Mouse (Mus musculus) lung, embryonic 16.5 days (tissue): Measurements from ENCODE around the gene Lrrc73. TPM values are rescaled to one million over a fixed set of nuclear protein-coding genes. Genes with fewer than 3 reads are reported as not detected.

ENCODE experiments used
- ATAC-seq: fragments of 200-750 bp; cut with Nextera tagmentation; 2 replicates; pipeline ENCODE4 v1.8.0; 2017; ENCODE audit warnings: low read depth, mild to moderate bottlenecking, moderate library complexity
- H3K27ac ChIP-seq: fragments of 300-500 bp; sonication (generic); 2 replicates; pipeline ENCODE4 v1.5.1; 2014; ENCODE audit warnings: mild to moderate bottlenecking, control low read depth, low read length
- H3K27me3 ChIP-seq: fragments of 300-500 bp; sonication (generic); 2 replicates; pipeline ENCODE4 v1.6.1; 2014; ENCODE audit warnings: low read depth, low read length, mixed read lengths; ENCODE audit not compliant: control insufficient read depth, insufficient read depth
- H3K36me3 ChIP-seq: fragments of 300-500 bp; sonication (generic); 2 replicates; pipeline ENCODE4 v1.6.1; 2014; ENCODE audit warnings: low read length; ENCODE audit not compliant: control insufficient read depth, insufficient read depth
- H3K4me1 ChIP-seq: fragments of 300-500 bp; sonication (generic); replicated peaks from 2 replicates; pipeline ENCODE4 v1.6.1; 2014; ENCODE audit warnings: low read length, mixed read lengths; ENCODE audit not compliant: control insufficient read depth, insufficient read depth
- H3K4me2 ChIP-seq: fragments of 300-500 bp; sonication (generic); 2 replicates; pipeline ENCODE4 v1.6.1; 2014; ENCODE audit warnings: low read depth, low read length, control low read depth
- H3K4me3 ChIP-seq: fragments of 300-500 bp; sonication (generic); 2 replicates; pipeline ENCODE4 v1.5.1; 2014; ENCODE audit warnings: mild to moderate bottlenecking, low read length, control low read depth
- H3K9ac ChIP-seq: fragments of 300-500 bp; sonication (generic); 2 replicates; pipeline ENCODE4 v1.6.1; 2014; ENCODE audit warnings: low read length, control low read depth
- H3K9me3 ChIP-seq: fragments of 300-500 bp; sonication (generic); 2 replicates; pipeline ENCODE4 v1.6.1; 2016; ENCODE audit warnings: low read length; ENCODE audit not compliant: control insufficient read depth
- WGBS: fragments of 180-500 bp; shearing (Covaris S2); extraction: QIAGEN DNeasy Blood & Tissue Kit; methylation state at CpG from one replicate; pipeline ENCODE4 v1.1.7; 2014; 5-methylcytosine and 5-hydroxymethylcytosine counted together
- microRNA counts: library from miRNA; unstranded; fragments of <30 nt; microRNA quantifications from one replicate; lab custom pipeline; 2016
- microRNA-seq: library from miRNA; unstranded; fragments of <30 nt; microRNA quantifications from one replicate; pipeline ENCODE4, GENCODE M21; 2016
- polyA plus RNA-seq: library from polyadenylated mRNA; unstranded; fragments of >200 nt; fragmentation: Nextera tagmentation; extraction: Ambion mirVana; gene quantifications from 2 replicates; pipeline ENCODE4 v1.2.1, GENCODE M21; 2015

Lrrc73 gene
- polyA plus RNA-seq, 1 experiment from 2014 or later = 0.69 TPM

DNA sequence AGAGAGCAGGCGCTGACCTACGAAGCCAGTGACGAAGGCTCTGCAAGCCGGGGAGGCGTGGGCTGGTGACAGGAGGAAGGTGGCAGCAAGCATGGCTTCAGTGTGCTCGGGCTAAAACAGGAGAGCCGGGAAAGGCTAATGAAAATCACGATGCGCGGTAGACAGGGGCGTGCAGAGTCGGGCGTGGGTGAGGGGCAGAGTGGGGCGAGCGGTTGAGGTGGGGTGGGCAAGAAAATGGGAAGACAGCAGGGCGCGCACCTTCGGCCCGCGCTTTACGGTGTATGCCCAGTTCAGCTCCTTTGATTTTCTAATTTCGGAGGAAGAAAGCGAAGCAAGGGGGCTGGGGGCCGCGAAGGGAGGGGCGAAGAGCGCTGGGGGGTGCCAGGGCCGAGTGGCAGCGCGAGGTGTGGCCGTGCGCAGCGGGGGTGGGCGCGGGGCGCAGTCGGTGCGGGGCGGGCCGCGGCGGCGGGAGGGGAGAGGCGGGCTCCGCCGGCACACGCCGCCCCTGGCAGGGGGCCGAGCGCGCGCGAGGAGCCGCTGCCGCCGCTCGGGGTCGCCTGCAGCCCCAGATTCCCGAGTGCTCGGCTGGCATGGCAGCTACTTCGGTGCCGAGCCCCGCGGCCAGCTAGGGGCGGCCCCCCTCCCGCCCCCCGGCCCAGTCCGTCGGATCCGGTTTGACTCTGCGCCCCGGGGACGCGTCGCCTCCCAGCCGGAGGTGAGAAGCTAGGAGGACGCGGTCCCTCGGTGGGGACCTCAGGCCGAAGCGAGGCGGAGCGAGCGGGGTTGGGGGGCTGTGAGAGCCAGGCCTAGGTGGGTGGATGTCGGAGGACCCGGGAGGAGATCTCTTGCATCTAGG is 44.3 kb downstream of the Lrrc73 start, which contains the start of gene Dlk2:
Gene Dlk2 (plus strand): TSS at position 58 of the 856 bp plus-strand sequence.
- peak; percentile 40 for ATAC-seq
- Histone ChIP-seq H3K4me2 (peak within 1 kb of the TSS; percentile 100), H3K4me1 (peaks cover 12% of the 10 kb centered on the region), H3K9me3 (no peaks in the 10 kb centered on the region), H3K36me3 (no peaks in the 10 kb centered on the region), H3K9ac (peak within 1 kb of the TSS; percentile 70), H3K27me3 (peaks cover 39% of the 10 kb centered on the region), H3K4me3 (peak within 1 kb of the TSS; percentile 66), H3K27ac (no peak within 1 kb of the TSS)
- under 1% methylated on average over 84 of the region's 86 CpGs for WGBS

DNA sequence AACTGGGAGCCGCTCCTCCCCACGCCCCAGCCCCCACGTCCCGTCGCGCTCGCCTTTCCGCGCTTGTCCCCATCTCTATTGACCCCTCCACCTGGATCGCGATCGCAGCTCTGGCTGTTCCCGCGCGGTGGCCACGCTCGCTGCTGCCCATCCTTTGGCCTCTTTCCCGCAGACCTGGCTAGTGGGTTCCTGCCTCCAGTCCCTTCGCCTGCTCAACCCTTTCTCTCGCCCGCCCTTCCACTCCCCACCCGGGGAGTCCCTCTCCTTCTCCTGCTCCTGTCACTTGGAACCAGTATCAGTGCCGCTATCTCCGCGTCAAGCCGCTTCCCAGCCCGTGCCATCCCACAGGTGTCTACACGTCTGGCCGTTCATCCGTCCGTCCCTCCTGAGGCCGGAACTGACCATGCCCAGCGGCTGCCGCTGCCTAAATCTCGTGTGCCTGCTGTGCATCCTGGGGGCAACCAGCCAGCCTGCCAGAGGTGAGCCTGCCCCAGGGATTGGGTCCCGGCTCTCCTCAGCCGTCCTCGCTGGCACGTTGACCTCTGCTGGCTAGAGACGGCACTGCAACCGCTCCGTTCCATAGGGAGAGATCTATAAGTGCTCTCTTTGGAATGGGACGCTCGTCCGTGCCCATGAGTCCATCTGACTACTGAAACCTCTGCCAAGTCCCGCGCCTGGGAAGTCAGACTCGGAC is 45.0 kb downstream of the Lrrc73 start:
- H3K9ac ChIP-seq = peak overlapping the region; percentile 70
- H3K36me3 ChIP-seq = no peaks in the 10 kb centered on the region
- H3K4me1 ChIP-seq = peaks cover 12% of the 10 kb centered on the region
- no peaks in the 10 kb centered on the region for H3K9me3 ChIP-seq
- no peak overlapping the region for H3K27ac ChIP-seq
- ATAC-seq = peak; percentile 93
- WGBS = under 1% methylated on average over 48 of the region's 48 CpGs
- H3K4me3 ChIP-seq = peak overlapping the region; percentile 66
- H3K4me2 ChIP-seq = peak overlapping the region; percentile 100
- H3K27me3 ChIP-seq = peaks cover 38% of the 10 kb centered on the region

DNA sequence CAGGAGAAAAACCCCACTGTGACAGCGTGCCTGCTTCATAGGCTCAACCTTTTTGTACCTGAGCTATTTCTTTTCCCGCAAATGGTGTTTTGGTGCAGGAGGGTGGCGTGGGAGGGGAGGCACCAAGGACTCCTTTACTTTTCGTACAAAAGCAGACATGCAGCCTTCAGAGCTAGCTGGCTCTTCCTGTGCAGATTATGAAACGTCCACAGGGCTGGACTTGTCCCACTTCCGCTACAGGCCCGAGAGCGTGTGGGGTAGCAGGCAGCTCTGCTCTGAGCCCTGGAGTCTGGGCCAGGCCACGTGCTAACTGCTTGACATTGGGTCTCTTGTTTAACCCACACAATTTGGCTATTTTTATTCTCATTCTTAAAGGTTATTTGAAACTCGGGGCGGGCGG is 48.6 kb downstream of the Lrrc73 start:
- Histone ChIP-seq H3K27me3 (peaks cover 18% of the 10 kb centered on the region), H3K4me3 (no peak overlapping the region), H3K9me3 (no peaks in the 10 kb centered on the region), H3K4me1 (peaks cover 12% of the 10 kb centered on the region), H3K36me3 (0 out of 2 replicates have a peak, but pooled peaks cover 2% of the 10 kb centered on the region), H3K27ac (no peak overlapping the region), H3K4me2 (no peak overlapping the region), H3K9ac (no peak overlapping the region)
- ATAC-seq = no peak
- 69% methylated on average over 12 of the region's 12 CpGs for WGBS

DNA sequence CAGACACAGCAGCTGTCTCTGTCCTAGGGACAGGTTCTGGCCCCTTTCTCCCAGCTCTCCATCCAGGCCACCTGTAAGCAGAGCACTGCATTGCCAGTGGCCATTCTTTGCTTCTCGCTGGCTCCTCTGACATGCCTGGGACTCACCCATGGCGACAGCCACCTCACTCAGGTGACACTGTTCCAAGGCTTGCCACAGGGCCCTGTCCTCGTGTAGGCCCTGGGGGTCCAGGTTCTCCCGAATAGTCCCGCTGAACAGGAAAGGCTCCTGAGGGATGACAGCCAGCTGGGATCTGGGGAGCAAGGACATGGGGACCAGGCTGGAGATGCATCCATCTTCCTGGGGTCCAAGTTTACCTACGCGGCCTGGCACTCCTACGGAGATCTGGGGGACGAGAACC is 50.9 kb downstream of the Lrrc73 start:
- H3K9ac ChIP-seq = no peak overlapping the region
- H3K9me3 ChIP-seq = no peaks in the 10 kb centered on the region
- no peaks in the 10 kb centered on the region for H3K4me1 ChIP-seq
- no peak overlapping the region for H3K27ac ChIP-seq
- H3K36me3 ChIP-seq = 0 out of 2 replicates have a peak, but pooled peaks cover 2% of the 10 kb centered on the region
- no peak overlapping the region for H3K4me2 ChIP-seq
- 85% methylated on average over 9 of the region's 9 CpGs for WGBS
- ATAC-seq = no peak
- H3K4me3 ChIP-seq = no peak overlapping the region
- peaks cover 2% of the 10 kb centered on the region; the same call in 1 of the 2 replicates for H3K27me3 ChIP-seq

MicroRNAs encoded within 50 kb of the gene (microRNA counts, 519-probe panel; counts per million panel counts)
- not detected for microRNA mmu-miR-693-3p (lab: Ali Mortazavi, UCI)
- not detected for microRNA mmu-miR-693-5p (lab: Ali Mortazavi, UCI)

Small RNA genes lying within 50 kb of the gene (microRNA-seq; reads per million reads assigned to microRNA genes)
- gene Mir693 = not detected

Other genes with a start within 250 kb of the Lrrc73 start
- 4.5 and 5.7 TPM in 2 replicates for gene Vegfa, start 221.2 kb upstream of the Lrrc73 start, polyA plus RNA-seq
- gene Mrps18a, start 142.5 kb upstream of the Lrrc73 start, polyA plus RNA-seq = 134 and 138 TPM in 2 replicates
- gene Rsph9, start 109.3 kb upstream of the Lrrc73 start, polyA plus RNA-seq = 23.7 and 26.8 TPM in 2 replicates
- gene Mad2l1bp, start 100.0 kb upstream of the Lrrc73 start, polyA plus RNA-seq = 55.5 and 57.1 TPM in 2 replicates
- 50.3 and 55.0 TPM in 2 replicates for gene Gtpbp2, start 92.5 kb upstream of the Lrrc73 start, polyA plus RNA-seq
- 24.1 and 26.0 TPM in 2 replicates for gene Polh, start 50.9 kb upstream of the Lrrc73 start, polyA plus RNA-seq
- gene Xpo5, start 50.7 kb upstream of the Lrrc73 start, polyA plus RNA-seq = 31.2 and 33.8 TPM in 2 replicates
- 90.6 and 91.2 TPM in 2 replicates for gene Polr1c, start 5.5 kb upstream of the Lrrc73 start, polyA plus RNA-seq
- 114 and 120 TPM in 2 replicates for gene Yipf3, start 5.5 kb upstream of the Lrrc73 start, polyA plus RNA-seq
- 39.1 and 40.8 TPM in 2 replicates for gene Tjap1, start 29.5 kb downstream of the Lrrc73 start, polyA plus RNA-seq
- gene Dlk2, start 43.9 kb downstream of the Lrrc73 start, polyA plus RNA-seq = 3.1 and 4.0 TPM in 2 replicates
- gene Abcc10, start 74.8 kb downstream of the Lrrc73 start, polyA plus RNA-seq = 5.3 and 5.5 TPM in 2 replicates
- 6.0 and 7.0 TPM in 2 replicates for gene Zfp318, start 130.2 kb downstream of the Lrrc73 start, polyA plus RNA-seq
- gene Crip3, start 175.4 kb downstream of the Lrrc73 start, polyA plus RNA-seq = 3.3 and 8.2 TPM in 2 replicates
- 0.28 TPM in 1 of 2 replicates, not detected in the other for gene Slc22a7, start 184.9 kb downstream of the Lrrc73 start, polyA plus RNA-seq
- 0.03 and 0.05 TPM in 2 replicates for gene Ttbk1, start 234.1 kb downstream of the Lrrc73 start, polyA plus RNA-seq
- 33.4 and 37.2 TPM in 2 replicates for gene Dnph1, start 243.2 kb downstream of the Lrrc73 start, polyA plus RNA-seq